Mouse (Mus musculus) cerebellum, postnatal 36 days (tissue): ENCODE data around the gene Tex9.
"Not testable (repeated sequence)": the region's sequence is repeated elsewhere in the genome, so short reads cannot be mapped to it uniquely, and the experiment has no call there.

Experiments
- DNase-seq, 2 experiments: peaks; one replicate each; pipeline ENCODE4 v3.0.0; 2021 to 2022; ENCODE audit warnings: mixed read lengths in 2 of 2

Gene Tex9

GRCm38 (mm10) chr9:72437822-72438701, 54.0 kb downstream of the Tex9 start, which contains the start of gene Mns1:
Mns1 (plus strand) TSS chr9:72438011.
- peak; percentile 90 for DNase-seq

DNA sequence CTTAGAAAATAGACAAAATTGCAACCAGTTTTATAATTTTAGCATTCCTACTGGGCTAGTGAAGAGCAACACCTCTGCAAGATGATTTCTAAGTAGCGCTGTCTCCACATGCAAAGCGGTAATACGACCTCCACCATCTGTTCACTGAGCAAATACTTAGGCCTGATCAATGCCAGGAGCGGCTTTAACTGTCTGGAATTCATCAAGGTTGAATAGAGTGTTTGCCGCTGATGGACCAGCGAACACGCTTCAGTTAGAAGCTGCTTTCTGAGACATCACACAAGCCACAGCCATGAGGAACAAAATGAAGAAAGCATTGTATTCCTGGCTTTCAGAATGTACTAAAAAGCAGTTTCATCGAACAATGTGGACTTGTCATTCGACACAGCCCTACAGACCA, 57.1 kb downstream of the Tex9 start:
- DNase-seq = no peak

GRCm38 (mm10) chr9:72427861-72428260, 64.2 kb downstream of the Tex9 start:
- DNase-seq = no peak

DNA sequence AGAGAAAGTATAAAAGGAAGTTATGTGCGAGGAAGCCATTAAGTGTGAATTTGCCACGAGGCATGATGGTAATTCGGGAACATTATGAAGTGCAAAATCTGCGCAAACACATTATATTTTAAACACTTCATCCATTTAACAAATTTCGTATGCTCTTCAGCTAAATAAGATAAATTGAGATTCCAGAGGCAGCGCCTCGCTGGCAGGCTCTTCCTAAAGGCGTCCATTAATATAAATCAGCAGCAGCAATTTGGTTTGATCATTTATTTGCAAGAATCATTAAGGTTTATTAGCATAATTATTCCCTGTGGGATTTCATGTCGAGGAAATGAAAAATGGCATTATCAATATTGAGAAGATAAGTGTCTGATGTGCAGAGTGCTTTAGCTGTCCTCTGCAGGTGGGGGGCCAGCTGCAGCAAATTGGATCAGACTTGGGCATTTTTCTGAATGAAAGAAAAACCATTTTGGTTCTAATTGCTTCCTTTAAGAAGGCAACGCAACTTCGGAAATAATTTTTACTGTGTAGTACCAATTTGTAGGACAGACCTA, 66.6 kb downstream of the Tex9 start:
- no peak for DNase-seq

- DNase-seq = no peak
Observed at GRCm38 (mm10) chr9:72422753-72423152, 69.3 kb downstream of the Tex9 start.

DNA sequence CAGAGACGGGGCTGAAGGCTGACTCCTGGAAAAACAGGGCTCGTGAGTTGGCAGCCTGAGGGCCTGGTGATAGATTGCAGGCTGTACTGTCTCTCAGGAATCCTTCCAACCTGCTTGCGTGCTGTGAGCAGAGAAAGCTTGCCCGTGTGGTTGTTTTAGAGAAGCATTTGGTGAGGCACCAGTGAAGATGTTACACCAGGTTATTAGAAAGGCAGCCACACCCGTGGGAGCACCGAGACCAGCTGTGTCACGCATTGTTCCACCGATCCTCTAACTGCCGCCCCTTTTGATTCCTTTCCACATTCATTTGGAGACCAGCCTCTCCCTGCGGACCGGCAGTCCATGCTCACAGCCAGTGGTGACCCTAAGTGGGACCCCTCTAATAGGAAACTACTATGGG, 69.7 kb downstream of the Tex9 start:
- DNase-seq = no peak

GRCm38 (mm10) chr9:72420490-72420889, 71.5 kb downstream of the Tex9 start:
- DNase-seq = no peak

- DNase-seq = no peak
Observed at GRCm38 (mm10) chr9:72418443-72418842, 73.6 kb downstream of the Tex9 start.

DNA sequence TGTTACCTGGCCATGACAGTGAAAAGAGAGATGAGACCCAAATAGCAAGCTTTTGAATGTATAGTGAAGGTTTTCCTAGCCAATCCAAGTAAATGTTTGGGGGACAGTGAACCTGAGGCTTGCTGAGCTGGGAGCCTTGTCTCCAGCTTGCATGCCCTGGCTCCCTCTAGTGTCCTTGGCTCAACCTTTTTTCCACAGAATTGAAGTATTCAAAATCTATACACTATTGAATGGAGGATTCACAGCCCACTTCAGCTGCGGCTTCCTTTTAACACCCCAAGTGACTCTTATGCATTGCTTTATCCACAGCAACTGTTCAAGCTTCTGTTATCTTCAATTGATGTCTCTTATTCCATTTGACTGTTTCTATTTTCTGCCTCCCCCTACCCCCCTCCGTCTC, 80.3 kb downstream of the Tex9 start:
- no peak for DNase-seq

DNA sequence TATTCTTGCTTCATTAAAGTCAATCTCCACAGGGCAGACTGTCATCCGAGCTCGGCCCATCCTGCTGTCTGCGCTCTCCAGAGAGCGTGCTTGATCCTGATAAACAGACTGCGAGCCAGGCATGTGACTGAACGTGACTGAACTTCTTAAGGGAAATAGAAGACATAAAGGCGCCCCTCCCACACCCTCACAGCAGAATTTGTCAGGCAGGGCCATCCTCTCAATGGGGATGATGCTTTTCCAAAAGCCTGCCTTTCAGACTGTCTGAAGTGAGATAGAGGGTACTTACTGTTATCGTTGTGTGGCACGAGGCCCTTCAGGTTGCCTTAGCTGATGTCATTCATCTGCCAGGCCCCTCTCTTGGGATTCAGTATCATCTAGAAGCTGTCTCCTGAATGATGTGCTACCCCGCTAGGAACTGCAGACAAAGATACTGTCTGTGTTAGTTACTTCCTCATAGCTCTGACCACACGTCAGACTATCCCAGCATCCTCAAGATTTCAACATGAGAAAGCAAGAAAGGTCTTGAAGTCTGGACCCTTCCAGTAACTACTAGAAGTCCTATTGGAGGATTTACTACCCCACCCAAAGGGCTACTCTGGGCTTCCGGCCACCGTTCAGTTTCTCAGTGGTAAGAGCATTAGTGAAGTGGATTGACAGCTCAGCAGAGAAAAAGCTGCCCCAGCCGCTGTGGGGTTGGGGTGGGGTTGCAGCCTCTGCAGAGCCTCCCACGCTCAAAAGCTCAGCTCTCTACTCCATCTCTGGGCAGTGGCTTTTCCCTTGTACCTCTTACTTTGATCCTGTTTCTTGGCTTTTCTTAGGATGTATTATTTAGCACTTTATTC, 82.4 kb downstream of the Tex9 start:
- no peak for DNase-seq

- peak; percentile 79 to 84 for DNase-seq
Observed at GRCm38 (mm10) chr9:72408131-72408586, 83.9 kb downstream of the Tex9 start.

DNA sequence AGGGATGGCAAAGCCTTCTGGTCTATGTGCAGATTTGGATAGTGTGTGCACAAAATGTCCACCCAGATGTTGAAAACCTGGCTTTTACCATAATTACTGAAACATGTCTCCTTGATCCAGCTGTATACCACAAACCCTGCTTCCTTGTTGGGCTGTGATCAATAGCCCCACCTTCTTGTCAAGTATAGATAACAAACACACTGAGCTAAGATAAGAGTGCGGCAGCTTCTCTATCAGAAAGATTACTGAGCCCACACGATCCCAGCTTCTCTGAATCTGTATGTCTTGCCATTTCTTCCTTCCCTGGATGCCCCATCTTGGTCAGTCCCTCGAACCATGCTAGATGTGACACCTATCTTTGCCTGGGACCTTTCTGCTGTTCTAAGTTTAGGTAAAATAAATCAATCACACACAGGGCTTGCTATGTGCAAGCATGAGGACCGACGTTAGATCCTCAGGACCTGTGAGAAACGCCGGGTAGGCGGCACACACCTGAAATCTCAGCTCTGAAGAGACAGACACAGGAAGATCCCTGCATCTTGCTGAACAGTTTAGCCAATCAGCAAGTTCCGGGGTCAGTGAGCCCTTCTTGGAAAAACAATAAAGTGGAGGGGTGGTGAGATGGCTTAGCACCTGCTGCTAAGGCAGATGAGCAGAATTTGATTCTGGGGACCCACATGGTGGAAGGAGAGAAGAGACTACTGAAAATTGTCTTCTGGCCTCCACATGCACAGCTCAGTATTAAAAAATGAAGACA, 86.0 kb downstream of the Tex9 start:
- no peak for DNase-seq

DNA sequence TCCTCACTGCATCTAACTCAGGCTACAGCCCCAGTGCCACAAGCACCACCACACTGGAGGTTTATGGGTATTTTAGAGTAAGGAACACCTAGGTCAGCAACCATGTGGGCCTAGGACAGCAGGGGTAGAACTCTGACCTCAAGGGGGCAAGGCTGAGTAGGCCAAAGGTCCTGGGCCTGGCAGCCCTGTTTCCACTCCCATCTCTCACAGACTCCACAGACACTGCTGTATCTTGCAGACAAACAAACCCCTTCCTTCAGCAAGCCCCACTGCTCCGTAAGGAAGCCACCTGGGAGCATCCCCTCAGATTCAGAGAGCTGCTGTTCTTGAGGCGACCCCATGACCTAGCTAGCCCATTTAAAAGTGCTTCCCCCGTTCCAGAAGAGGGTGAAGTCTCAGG, 87.1 kb downstream of the Tex9 start:
- DNase-seq = no peak

GRCm38 (mm10) chr9:72404446-72404845, 87.6 kb downstream of the Tex9 start:
- no peak for DNase-seq

GRCm38 (mm10) chr9:72403421-72403820, 88.6 kb downstream of the Tex9 start:
- DNase-seq = no peak

- not testable (repeated sequence) for DNase-seq
Observed at GRCm38 (mm10) chr9:72401769-72402168, 90.2 kb downstream of the Tex9 start.
